Mouse (Mus musculus) frontal cortex, postnatal 25 days (tissue): ENCODE results near the gene Litaf.
"Not testable (repeated sequence)": the region's sequence is repeated elsewhere in the genome, so short reads cannot be mapped to it uniquely, and the experiment has no call there.

Experiments
- DNase-seq, 2 experiments: peaks; one replicate each; pipeline ENCODE4 v3.0.0; 2022; ENCODE audit warnings: low spot score in 2 of 2

Litaf gene

GRCm38 (mm10) chr16:11022113-11022489 lies 43.9 kb downstream of the Litaf start:
- no peak for DNase-seq

- DNase-seq = no peak
Measured at GRCm38 (mm10) chr16:11021403-11022112, 44.4 kb downstream of the Litaf start.

DNA sequence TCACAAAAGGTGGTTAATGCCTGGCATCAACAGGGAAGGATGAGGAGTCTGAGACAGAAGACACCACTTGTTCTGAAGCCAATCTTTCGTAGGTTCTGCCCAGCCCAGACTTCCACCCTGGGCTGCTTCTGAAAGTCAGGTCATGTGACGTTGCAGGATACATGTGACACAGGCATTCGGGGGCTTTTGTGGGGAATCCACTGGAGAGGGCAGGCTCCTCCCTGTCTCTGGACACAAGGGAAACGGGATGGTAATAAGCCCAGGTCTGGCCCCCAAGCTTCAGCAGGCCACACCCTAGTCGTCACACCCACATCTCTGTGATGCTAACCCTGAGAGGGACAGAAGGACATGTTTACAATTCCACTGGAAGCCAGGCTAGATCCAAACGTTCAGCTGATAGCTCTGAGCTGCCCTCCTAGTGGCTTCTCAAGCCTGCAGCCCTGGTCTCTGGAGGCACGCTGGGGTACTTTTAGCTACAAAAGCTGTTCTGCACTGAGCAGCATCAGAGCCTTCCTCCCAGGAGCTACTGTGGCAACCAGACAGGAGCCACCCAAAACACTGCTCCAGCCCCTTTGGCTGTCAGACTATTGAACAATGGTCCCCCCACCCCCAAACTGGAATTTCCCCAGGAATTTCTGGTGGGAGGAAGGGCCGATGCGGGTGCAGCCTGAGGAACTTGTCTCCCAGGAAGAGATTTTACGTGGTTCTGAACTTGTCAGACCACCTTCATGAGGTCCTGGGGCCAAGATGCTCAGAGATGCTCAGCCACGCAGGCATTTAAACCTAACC lies 48.0 kb downstream of the Litaf start:
- DNase-seq = no peak

DNA sequence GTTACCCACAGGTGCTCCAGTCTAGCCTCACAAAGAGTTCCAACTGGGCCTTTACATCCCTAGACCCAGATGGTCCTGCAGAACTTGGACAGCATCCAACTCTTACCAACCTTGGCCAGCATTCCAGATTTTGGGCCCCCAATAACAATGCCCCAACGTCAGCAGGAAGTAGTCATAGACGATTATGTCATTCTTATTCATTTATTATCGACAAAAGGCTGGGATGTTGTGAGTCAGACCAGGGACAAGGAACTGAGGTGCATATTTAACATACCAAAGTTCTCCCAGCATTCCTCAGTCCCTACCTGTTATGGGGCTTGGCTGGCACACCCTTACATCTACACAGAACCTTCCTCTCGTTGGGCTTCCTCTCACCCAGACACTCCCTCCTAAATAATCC lies 49.6 kb downstream of the Litaf start:
- no peak for DNase-seq

GRCm38 (mm10) chr16:11014407-11014806 lies 51.5 kb downstream of the Litaf start:
- DNase-seq = no peak

- not testable (repeated sequence) for DNase-seq
Measured at GRCm38 (mm10) chr16:11013464-11014147, 52.4 kb downstream of the Litaf start.

- peak; percentile 26 to 39 for DNase-seq
Measured at GRCm38 (mm10) chr16:11012571-11013463, 53.1 kb downstream of the Litaf start.

GRCm38 (mm10) chr16:11011939-11012338 lies 54.0 kb downstream of the Litaf start:
- no peak for DNase-seq

DNA sequence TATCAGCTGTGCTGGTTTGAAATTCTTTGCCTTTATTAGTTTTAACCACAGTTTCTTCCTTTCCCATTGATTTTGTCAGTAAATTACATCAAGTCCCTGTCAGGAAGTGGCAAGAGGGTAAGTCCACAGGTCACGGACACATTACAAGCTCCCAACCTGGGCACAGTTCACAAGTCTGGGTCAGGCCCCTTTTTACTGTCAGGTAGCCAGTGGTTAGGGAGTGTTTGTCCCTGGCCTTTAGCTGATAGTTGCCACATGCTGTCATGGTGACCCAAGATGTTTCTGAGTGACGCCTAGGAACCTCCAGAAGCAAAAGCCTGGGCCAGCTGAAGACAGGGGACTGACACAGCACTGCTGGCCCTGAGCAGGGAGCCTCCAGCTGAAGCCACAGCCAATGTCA lies 54.8 kb downstream of the Litaf start:
- no peak for DNase-seq

DNA sequence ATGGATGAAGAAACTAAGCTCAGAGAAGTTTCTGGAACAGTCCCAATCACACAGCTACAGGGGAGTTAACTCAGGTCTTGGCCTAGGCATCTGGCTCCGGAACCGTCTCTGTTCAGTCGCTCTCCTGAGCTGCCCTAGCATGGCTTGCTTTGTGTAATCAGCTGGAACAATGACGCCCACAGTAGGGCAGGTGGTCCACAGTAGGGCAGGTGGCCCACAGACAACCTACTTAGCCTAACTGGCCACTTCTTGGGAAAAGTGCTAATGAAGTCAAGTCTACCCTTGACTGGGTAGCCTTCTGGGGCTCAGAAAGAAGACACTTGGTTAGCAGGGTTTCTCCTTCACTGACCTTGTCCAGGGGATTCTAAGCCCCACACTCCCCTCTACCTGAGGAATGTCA lies 55.7 kb downstream of the Litaf start:
- DNase-seq = no peak

GRCm38 (mm10) chr16:11008162-11008991 lies 57.6 kb downstream of the Litaf start:
- DNase-seq = no peak

GRCm38 (mm10) chr16:11006100-11006499 lies 59.9 kb downstream of the Litaf start:
- no peak for DNase-seq

DNA sequence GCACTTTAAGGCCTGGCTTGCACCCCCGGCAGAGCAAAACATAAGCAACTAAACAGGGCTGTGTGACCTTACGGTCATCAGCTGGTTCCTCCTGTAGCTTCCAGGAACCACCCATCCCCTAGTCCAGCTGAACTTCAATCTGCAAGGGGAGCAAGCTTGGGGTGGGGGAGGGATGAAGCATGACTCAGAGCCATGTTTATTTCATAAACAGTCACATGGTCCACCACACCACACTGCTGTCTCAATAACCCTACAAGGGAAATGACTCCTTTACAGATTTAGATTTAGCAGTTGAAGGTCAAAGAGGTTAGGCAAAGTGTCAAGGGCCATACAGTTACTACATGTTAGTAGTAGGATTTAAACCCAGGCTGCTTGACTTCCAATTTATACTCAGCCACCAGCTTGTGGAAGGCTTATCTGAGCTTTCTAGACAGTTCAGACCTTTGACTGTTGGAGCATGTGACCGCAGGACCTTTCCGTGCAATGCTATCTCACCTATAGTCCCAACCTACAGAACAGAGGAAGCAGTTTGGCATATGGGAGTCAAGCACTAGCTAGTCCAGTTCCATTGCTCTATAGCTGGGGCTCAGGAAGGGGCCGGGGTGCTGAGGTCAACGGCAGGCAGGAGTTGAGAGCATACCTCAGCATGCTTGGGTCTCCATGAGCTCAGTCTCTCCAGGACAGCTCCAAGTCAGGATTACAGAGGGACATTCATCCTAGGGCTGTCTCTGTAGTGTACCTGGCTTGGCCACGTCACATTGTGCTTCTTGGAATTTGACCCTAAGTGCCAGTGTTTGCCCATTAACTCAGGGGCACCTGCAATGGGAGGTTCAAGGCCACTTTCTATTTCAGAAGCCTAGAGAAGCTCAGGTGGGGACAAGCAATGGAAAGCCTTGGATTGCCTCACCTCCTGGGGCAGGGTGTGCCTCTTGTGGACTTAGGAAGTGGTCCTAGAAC lies 64.0 kb downstream of the Litaf start:
- DNase-seq = no peak

DNA sequence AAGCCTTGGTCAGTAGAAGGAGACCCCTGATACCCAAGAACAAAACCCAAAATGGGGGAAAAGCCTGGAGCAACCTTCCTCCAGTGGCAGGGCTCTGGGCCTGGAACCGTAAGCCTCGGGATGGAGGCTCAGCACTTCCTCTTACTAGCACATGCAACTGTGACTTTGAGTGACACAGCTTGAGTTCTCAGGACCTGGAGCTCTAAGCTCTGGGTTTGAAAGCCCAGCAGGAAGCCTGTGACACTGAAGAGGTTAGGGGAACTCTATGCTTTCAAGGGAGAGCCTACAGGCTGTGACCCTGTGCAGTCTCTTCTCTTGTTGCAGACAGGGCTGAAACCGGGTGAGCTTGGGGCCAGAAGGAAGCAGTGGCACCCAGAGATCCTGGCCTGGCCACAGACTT lies 66.1 kb downstream of the Litaf start:
- no peak for DNase-seq

DNA sequence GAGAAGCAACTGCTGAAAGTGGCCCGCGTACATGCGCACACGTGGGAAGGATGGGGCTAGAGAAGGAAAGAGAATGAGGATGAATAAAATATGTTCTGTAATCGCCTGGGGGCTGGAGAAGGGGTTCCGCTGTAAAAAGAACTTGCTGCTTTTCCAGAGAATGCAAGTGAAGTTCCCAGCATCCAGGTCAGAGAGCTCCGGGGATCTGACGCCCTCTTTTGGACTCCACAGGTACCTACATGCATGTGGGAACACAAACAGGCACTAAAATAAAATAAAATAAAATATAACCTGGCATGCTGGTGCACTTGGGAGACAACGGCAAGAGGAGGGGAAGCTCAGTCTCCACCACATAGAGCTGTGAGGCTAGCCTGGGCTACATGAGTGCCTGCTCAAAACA lies 67.7 kb downstream of the Litaf start:
- DNase-seq = no peak

GRCm38 (mm10) chr16:10996576-10996975 lies 69.4 kb downstream of the Litaf start:
- DNase-seq = no peak

DNA sequence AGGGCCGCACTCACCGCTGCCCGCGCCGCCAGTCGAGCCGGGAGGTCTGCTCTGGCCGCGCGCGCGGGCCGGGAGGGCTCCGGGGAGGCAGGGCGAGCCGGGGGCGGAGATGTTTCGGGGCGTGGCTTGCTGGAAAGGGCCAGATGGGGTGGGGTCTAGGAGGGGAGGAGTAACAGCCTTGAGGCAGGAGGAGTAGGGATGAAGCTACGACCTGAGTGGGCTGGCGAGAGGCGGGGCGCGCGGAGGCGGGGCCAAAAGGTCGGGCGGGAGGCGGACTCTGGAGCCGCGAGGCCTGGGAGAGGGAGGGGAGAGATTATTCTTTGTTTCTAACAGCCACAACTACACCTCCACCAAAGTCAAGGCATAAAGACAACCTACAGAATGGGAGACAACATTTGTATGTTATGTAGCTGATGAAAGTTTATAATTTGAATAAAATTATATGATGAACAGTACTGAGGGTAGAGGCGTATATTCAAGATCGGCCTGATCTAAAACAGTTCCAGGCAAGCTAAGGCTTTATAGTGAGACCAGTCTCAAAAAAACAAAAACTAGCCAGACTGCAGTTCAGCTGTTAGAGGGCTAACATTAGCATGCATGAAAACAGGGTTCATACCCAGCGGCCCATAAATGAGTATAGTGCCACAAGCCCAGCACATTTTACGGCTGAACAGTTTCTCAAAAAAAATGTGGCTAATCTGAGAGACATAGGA lies 72.8 kb downstream of the Litaf start:
- DNase-seq = peak; percentile 25 to 44

DNA sequence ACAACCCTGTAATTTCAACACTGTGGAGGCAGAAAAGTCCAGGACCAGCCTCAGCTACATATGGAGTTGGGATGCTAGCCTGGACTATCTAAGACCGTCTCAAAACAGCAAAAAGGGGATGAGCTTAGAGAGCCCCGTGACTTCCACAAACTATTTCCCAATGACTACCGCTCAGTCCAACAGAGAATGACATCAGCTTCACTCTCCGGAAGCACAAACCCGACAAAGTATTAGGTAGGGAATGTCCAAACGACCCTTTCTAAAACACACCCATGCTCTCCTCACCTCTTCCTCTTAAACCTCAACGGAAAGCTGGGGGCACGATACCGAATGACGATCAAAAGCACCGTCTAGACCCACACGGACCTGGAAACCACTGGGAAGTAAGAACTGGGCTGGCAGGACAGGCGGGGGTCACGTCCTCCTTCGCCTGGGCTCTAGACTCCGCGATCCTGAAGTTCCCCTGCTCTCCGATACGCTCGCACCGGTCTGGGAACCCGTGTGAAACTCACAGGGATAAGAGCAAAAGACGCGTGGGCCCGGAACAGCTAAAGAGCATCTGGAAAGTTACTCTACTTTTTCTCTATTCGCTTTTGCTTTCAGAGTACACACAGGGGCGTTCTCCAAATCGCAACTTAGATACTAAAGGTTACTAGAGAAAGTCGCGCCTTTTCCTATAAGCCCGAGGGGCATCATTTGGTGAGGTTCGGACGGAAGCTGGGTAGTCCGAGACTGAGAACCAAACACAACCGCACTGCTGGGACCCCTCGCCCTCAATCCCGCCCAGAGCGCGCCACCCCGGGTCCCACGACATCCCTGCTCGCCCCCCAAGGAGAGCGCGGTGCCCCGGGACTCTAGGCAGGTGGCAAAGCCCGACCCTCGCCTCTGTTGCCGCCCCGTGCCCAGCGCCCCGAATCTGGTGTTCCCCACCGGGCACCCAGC lies 73.6 kb downstream of the Litaf start:
- no peak for DNase-seq
